Mouse (Mus musculus): ENCODE data around the gene Smarcd1.
A peak's percentile ranks its signal among the peaks of the same experiment; 100 is the strongest.
"Not testable (repeated sequence)": the region's sequence is repeated elsewhere in the genome, so short reads cannot be mapped to it uniquely, and the experiment has no call there.

Gene Smarcd1

GRCm38 (mm10) chr15:99684156-99684555 is 17.8 kb upstream of the Smarcd1 start:
- DNase-seq (ENCODE audit: low spot score), result no peak

GRCm38 (mm10) chr15:99688712-99689111 is 13.2 kb upstream of the Smarcd1 start:
- DNase-seq (ENCODE audit: low spot score), result peak; percentile 71

DNA sequence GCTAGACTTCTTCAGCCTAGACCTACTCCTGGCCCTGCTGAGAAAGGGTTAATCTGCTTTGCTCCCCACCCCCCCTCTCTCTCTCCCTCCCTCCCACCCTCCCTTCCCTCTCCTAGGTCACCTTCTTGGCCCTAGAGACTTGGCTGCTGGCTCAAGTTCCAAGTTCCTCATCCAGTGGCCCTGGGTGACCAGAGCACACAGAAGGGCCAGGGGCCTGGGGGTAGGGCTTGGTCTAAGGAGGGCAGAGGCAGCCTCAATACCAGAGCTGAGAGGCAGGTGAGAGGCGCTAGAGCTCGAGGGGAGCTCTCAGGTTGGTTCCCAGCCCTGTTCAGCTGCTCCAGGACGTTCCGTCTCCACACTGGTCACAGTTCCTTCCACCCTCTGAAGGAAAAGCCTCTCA is 11.0 kb upstream of the Smarcd1 start:
- no peak for DNase-seq (ENCODE audit: low spot score)

DNA sequence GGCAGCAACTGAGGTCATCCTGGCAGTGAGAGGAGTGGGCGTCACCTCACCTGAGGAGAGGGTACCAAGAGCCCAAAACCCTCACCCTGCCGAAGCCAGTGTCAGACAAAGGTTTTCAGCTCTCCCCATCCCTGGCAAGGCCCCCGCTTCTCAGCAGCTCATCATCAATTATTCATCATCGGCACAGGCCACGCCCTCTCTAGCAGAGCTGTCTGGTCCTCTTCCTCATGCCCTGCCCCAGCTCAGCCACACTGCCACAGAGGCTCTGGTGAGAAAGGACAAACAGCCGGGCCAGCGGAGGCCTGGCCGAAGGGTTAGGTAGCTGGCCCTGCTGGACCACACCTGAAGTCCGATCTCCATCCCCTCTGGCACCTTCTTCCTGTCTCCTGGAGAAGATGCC is 10.0 kb upstream of the Smarcd1 start:
- no peak for DNase-seq (ENCODE audit: low spot score)

GRCm38 (mm10) chr15:99697309-99697708 is 4.6 kb upstream of the Smarcd1 start:
- no peak for DNase-seq (ENCODE audit: low spot score)

- DNase-seq (ENCODE audit: low spot score), result no peak
Observed at GRCm38 (mm10) chr15:99698533-99699085, 3.3 kb upstream of the Smarcd1 start.

DNA sequence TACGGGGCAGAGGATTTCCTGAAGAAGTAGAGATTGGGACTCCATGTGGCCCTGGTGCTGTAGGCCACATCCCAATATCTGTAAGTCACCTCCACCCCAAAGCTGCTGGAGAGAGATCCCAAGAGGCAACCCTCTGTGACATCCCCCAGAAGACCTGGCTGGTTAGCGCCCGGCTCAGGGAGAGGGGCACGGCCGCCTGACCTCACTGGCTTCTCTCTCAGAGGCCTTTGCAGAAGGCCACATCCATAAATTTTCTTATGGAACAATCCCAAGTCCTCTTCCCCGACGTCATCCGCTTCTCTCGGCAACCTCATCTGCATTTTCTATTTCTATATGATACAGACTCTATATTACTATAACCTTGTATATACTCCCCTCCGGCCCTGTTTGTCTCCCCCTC is 2.2 kb upstream of the Smarcd1 start:
- DNase-seq (ENCODE audit: low spot score), result no peak

GRCm38 (mm10) chr15:99700219-99701106 is 1.5 kb upstream of the Smarcd1 start:
- no peak for DNase-seq (ENCODE audit: low spot score)

DNA sequence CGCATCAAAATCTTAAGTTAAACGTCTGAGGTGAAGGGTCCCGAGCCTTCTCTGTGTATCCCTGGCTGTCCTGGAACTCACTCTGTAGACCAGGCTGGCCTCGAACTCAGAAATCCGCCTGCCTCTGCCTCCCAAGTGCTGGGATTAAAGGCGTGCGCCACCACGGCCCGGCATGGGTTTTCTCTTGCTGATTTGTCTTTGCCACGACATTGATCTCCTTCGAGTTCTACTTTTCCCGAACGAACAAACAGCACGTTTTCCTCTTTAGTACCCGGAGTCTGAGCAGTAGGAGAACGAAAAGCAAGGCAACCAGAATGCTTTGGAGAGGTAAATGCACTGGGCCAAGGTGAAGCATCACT is 310 bp upstream of the Smarcd1 start:
- not testable (repeated sequence) for DNase-seq (ENCODE audit: low spot score)

DNA sequence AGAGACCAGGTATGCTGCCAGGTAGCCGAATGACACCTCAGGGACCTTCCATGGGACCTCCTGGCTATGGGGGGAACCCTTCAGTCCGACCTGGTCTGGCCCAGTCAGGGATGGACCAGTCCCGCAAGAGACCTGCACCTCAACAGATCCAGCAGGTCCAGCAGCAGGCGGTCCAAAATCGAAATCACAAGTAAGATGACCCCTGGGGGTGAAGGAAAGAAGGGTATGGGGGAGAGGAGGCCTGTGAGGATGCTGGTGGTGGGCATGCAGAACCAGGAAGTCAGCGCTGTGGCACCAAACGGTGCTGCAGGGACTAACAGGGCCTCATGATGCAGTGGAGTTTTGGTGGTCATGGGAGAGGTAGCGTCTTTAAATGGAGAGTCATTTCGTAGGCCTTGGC is 1.2 kb downstream of the Smarcd1 start:
- DNase-seq (ENCODE audit: low spot score), result no peak

GRCm38 (mm10) chr15:99703676-99704040 is 1.7 kb downstream of the Smarcd1 start:
- no peak for DNase-seq (ENCODE audit: low spot score)

- no peak for DNase-seq (ENCODE audit: low spot score)
Observed at GRCm38 (mm10) chr15:99704041-99704681, 2.2 kb downstream of the Smarcd1 start.

DNA sequence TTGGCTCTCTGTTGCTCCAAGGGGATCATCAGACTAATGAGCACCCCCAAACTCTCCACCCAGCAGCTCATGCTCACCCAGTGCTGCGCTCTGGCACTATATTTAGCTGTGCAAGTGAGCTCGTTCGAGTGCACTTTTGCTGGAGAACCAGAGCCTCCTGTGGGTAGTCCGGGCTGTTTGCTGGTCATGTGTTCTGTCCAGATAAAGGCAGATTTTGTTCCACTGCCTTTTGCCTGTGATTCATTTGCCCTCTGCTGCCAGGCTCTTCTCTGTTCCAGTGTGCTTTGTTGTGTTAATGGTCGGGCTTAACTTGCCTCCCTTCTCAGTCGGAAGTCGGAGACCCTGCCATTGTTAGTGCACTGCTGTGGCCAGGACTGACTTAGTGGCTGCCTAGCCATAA is 3.0 kb downstream of the Smarcd1 start:
- peak; percentile 55 for DNase-seq (ENCODE audit: low spot score)

GRCm38 (mm10) chr15:99705440-99706048 is 3.6 kb downstream of the Smarcd1 start, which contains the start of gene Gm17349:
Gene Gm17349, minus strand, starts transcription at chr15:99705490.
- peak; percentile 76 for DNase-seq (ENCODE audit: low spot score)

DNA sequence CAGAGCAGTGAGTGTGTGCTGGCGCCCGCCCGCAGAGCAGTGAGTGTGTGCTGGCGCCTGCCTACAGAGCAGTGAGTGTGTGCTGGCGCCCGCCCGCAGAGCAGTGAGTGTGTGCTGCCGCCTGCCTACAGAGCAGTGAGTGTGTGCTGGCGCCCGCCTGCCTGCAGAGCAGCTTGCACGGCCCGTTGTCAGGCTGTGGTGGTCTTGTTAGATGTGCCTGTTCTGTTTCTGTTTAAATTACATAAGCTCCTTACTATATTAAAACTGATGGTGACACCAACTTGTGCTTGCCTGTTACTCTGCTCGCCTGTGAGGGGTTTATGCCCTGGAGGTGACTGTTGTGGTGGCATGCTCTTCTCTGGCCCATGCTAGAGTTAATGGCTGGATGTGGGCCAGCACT is 6.2 kb downstream of the Smarcd1 start:
- DNase-seq (ENCODE audit: low spot score), result no peak

- no peak for DNase-seq (ENCODE audit: low spot score)
Observed at GRCm38 (mm10) chr15:99710221-99711190, 8.6 kb downstream of the Smarcd1 start.

GRCm38 (mm10) chr15:99711491-99711890 is 9.6 kb downstream of the Smarcd1 start:
- no peak for DNase-seq (ENCODE audit: low spot score)

- DNase-seq (ENCODE audit: low spot score), result no peak
Observed at GRCm38 (mm10) chr15:99712666-99713559, 11.0 kb downstream of the Smarcd1 start.

DNA sequence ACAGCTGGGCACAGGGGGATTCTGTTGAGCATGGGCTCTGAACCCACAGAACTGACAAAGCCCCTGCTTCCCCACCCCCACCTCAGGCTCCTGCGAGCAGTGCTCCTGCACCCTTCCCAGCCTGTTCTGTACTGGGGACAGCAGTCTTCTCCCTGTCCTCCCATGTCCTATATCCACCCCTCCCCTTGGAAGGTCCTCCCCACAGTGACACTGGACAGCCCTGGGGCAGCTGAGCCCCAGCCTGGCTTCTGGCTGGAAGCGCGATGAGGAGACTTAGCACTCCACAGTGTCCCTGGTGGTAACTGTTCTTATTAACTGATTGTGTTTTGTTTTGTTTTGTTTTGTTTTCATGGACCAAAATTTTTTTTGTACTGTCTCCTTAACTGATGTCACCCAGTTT is 11.6 kb downstream of the Smarcd1 start:
- no peak for DNase-seq (ENCODE audit: low spot score)

DNA sequence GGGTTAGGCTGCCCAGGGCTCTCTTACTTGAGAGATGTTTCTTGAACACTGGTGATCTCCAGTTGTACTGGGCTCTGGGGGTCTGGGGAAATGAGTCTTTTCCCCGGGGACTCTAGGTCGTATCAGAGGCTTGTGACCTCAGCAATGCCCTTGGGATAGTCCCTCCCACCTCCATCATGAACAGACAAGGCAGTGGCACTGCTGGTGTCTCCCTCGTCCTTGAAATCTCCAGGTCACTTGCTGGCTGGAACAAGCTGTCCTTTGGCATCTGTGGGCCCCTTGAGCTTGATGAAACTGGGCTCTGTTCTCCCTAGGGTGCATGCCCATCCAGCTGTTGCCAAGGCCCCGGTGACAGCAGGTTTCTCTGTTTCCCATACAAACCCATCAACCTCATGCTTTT is 12.3 kb downstream of the Smarcd1 start:
- no peak for DNase-seq (ENCODE audit: low spot score)

DNA sequence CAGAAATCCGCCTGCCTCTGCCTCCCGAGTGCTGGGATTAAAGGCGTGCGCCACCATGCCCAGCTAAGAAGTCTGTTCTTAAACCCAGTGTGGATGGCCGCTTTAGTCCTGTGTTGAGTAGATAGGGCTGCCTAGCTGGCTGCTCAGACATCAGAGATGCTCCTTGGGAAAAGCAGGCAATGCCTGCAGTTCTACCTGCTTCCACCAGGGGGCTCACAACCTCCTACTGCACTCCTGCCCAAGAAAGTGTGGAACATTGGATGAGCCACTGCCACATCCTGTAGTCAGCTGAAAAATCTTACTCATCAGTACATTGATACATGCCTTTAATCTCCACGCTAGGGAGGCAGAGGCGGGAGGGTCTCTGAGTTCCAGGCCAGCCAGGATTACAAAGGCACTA is 12.9 kb downstream of the Smarcd1 start:
- peak; percentile 89 for DNase-seq (ENCODE audit: low spot score)
